Mouse (Mus musculus): ENCODE measurements around the gene Tjp2.
"Not testable (repeated sequence)": the region's sequence is repeated elsewhere in the genome, so short reads cannot be mapped to it uniquely, and the experiment has no call there.

The Tjp2 gene

DNA sequence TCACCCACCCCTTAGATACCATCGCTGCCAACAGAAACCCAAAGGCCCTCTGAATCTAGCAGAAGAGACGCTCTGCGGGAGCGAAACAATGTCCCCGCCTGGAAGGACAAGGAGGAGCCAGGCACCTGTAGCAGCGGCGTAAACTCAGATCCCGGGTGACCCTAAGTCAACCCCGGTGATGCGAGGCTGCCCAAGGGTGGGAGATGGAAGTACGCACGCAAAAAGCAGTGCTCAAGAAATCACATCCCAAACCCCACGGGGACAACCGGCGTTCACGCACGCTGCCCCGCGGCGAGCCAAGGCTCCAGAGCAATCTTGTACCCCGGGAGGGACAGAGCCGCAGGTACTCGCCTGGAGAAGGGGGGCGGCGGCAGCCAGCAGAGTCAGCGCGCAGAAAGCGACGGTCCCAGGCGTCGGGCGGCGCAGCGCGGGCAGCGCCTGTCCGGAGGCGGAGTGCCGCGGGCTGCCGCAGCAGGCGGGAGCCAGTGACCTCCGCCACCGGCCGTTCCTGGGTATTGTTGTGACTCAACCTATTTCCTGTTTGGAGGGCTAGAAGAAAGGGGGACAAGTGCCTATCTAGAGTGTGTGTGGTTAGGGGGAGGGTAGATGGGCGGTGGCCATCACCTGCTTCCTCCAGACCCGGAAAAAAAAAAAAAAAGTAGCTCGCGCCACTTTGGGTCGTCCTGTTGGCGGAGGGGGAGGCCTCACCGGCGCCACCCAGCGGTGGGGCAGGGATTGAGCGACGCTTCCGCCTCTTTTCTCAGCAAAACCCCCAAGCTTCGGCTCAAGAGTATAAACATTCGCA, at the start of gene Tjp2:
Gene Tjp2 (minus strand): TSS at position 531 of the 805 bp plus-strand sequence.
- DNase-seq (ENCODE audit: low spot score), result peak; percentile 87

DNA sequence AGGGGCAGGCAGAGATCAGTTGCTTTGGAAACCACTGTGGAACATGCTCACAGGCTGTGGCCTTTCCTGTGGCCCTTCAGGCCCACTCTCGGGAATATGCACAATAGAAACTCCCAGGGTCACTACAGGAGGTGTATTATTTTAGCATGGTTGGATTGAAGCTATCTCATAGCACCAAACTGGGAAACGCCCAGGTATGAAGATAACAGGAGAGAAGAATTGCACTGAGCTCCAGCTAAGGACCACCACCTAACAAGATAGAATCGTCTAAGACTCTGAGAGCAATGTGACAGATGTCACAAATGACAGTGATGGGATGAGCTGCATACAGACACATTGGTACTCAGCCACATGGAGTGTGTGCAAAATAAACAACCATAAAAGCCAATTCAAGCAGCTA, 49.5 kb upstream of the Tjp2 start:
- no peak for DNase-seq (ENCODE audit: low spot score)

GRCm38 (mm10) chr19:24271746-24272426, 47.1 kb upstream of the Tjp2 start:
- peak; percentile 84 for DNase-seq (ENCODE audit: low spot score)

DNA sequence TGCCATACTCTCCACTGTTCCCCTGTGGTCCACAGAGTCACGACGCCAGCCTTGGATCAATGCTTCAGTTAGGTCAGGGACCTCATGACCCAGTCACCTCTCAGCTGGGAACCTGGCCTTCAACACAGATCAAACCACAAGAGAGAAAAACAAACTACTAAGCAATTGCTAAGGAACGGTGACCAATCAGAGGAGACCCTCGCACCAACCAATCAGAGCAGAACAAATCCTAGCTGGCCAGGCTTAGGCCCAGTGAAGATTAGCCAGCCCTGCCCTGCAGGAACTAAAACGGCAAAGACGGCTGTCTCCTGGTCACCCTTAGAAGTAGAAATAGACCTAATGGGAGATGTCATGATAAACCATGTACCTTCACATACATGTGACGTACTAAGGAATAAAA, 46.5 kb upstream of the Tjp2 start:
- peak; percentile 50 for DNase-seq (ENCODE audit: low spot score)

- no peak for DNase-seq (ENCODE audit: low spot score)
Observed at GRCm38 (mm10) chr19:24268531-24268930, 43.7 kb upstream of the Tjp2 start.

DNA sequence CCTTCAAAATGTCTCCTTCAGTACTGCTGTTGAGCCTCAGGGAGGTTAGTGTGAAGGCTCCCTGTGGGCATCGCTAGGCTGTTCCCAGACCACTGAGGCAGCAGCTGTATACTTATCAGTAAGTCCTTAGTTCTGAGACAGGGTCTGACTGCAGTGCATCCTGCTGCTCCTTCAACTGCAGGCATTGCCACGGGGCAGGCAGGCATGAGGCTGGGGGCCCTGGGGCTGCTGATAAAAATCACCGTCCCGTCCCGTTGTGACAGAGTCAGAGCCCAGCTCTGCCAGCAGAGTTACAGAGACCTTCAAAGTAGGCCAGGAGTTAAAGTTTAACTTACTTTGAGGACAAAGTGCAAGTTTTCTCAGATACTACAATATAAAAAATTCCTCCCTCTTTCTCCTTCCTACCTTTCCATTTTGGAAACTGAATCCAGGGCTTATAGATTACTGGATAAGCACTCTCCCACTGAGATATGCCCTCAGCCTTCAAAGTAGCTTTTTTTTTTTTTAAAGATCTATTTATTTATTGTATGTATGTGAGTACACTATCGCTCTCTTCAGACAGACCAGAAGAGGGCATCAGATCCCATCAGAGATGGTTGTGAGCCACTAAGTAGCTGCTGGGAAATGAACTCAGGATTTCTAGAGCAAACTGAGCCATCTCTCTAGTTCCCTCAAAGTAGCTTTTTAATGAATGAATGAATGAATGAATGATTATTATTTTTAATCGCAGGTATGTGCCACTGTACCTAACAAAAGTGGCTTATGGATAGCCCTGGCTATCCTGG, 41.4 kb upstream of the Tjp2 start:
- DNase-seq (ENCODE audit: low spot score), result peak; percentile 72

DNA sequence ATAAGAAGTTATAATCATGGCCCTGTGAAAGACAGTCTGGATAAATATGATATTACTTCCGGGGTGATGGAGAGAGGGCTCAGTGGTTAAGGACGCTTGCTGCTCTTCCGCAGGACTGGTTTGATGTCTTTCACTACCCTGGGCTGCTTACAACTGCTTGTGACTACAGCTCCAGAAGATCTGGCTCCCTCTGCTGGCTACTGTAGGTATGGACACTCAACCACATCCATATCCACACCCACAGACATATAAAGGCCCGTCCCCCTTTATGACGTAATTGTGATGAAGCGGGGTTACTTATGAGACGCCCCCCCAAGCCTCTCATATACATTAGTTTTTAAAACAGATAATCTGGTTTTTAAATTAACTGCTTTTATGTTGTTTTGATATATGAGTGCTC, 40.2 kb upstream of the Tjp2 start:
- DNase-seq (ENCODE audit: low spot score), result peak; percentile 80

DNA sequence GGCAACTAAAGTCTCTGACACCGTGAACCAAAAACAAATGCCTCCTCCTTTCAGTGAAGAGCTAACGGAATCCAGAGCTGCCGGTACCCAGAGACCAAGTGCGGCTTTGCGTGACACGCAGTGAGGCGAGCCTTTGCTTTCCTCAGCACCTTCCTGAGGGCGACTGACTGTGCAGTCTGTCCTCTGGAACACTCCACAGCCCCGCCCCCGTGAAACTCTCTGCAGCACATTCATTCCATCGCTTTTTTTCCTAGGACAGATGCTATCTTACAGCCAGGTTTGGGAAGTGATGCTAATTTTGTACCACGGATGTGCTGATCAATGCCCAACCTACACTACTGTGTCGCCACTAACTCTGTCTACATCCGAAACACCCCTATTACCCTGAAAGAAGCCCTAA, 37.9 kb upstream of the Tjp2 start:
- no peak for DNase-seq (ENCODE audit: low spot score)

DNA sequence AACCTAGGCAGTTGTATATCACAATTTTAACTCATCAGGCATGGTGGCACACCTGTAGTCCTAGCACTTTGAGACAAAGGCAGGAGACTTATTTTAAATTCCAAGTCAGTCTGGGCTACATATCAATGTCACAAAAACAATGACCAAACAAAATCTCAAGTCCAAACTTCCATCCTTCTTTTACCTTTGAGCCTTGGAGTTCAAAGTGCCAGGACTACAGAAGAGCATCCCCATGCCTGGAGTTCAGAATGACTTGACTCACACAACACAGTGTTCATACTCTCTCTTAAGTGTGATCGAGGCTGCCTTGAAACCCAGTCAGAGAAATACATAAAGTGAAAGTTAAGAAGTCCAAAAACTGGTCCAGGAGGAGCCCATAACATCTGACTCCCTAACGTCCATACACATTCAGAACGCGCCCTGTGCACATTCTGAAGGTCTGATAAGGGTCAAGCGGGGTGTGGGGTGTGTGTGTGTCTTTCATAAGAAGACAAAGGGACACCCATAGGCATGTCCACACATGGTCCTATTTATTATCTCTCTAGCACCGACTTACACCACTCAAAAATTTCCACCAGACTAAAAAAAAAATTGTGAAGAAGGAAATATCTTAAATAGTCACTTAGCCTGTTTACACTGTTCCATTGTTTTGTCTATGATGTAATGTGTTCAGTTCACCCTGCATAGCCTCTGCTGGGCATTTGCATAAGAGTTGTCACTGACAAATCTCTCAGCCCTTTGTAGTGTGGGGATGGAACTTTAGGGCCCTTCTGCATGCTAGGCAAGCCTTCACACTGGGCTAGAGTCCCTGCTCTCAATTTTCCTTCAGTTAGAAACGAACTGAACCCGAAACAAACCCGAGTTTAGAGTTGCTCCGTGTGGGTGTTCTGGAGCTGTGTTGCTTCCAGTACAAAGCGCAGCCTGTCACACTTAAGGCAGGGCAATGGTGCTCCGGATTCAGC, 34.8 kb upstream of the Tjp2 start:
- no peak for DNase-seq (ENCODE audit: low spot score)

DNA sequence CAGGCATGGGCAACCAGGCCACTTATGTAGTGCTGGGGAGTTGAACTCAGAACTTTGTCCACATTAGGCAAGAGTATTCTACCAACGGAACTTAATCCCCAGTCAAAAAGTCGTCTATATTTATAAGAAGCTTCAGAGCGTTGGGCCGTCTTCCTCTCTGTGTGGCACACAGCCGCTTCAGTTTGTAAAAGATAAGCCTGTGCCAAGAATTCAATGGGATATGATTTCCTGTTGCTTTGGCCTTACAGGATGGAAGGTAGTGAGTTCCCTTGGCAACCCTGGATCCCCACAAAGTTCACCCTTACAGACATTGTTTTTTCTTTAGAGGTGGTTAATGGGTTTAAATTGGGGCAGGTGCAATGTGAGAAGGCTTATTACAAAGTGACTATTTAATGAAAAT, 33.5 kb upstream of the Tjp2 start:
- no peak for DNase-seq (ENCODE audit: low spot score)

- no peak for DNase-seq (ENCODE audit: low spot score)
Observed at GRCm38 (mm10) chr19:24257962-24258361, 33.1 kb upstream of the Tjp2 start.

DNA sequence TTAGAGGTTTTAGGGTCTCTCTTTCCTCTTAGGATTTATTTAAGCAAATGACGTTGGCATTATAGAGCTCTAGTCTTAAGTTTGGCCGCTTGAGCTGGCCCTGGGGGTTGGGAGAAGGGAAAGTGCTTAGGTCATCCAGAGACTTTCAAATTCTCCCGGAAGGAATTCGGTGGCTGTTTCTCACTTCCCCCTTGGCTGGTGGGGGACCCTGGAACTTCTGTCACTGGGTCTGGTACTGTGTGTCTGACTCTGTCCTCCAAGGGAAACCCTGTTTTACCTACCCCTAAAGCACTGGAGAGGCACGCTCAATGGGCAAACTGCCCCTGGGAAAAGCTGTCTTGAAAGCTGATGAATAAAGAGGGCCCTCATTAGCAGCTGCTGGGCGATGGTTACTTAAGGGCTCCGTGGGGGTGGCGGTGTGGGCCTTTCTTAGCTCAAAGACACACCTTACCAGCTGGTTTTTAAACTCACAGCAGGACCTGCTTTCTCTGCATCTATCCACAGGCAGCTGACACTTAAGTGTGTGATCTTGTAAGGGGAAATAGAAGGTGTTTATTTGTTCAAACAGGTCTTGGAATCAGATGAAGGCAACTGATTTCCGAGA, 28.9 kb upstream of the Tjp2 start:
- DNase-seq (ENCODE audit: low spot score), result no peak

GRCm38 (mm10) chr19:24251869-24252268, 27.0 kb upstream of the Tjp2 start:
- no peak for DNase-seq (ENCODE audit: low spot score)

GRCm38 (mm10) chr19:24243340-24243739, 18.5 kb upstream of the Tjp2 start:
- no peak for DNase-seq (ENCODE audit: low spot score)

GRCm38 (mm10) chr19:24241799-24242546, 17.1 kb upstream of the Tjp2 start:
- peak; percentile 56 for DNase-seq (ENCODE audit: low spot score)

DNA sequence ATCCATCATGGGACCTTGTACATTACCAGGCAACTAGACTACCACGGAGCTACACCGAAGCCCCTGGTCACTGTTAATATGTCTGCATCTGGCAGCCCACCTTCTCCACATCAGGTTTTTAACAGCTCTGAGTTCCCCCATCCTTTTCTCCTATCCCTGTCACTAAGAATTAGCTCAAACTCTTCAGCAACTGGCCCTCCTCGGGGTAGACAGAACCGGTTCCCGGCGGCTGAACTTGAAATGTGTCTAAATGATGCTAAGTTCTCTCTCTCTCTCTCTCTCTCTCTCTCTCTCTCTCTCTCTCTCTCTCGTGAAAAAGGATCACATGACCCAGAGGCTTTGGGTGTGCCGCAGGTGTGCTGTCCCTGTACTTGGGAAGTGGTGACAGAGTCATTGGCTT, 16.4 kb upstream of the Tjp2 start:
- no peak for DNase-seq (ENCODE audit: low spot score)

DNA sequence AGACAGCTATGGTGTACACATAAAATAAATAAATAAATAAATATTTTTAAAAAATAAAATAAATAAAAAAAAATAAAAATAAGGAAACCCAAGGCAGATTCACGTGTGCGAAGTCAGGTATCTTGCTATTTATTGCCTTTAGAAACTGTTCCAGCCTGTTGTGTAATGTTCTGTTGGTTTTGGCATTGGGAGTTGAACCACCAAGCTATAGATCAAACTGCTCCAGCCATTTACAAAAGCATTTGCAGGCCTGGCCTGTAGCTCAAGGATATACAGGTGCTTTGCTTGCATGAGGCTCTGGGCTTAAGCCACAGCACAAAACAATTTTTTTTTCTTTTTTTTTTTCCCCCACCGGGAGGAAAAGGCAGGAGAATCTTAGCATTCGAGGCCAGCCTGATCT, 13.2 kb upstream of the Tjp2 start:
- no peak for DNase-seq (ENCODE audit: low spot score)

GRCm38 (mm10) chr19:24232356-24232755, 7.5 kb upstream of the Tjp2 start:
- not testable (repeated sequence) for DNase-seq (ENCODE audit: low spot score)

GRCm38 (mm10) chr19:24225305-24225696, 471 bp upstream of the Tjp2 start:
- peak; percentile 80 for DNase-seq (ENCODE audit: low spot score)

DNA sequence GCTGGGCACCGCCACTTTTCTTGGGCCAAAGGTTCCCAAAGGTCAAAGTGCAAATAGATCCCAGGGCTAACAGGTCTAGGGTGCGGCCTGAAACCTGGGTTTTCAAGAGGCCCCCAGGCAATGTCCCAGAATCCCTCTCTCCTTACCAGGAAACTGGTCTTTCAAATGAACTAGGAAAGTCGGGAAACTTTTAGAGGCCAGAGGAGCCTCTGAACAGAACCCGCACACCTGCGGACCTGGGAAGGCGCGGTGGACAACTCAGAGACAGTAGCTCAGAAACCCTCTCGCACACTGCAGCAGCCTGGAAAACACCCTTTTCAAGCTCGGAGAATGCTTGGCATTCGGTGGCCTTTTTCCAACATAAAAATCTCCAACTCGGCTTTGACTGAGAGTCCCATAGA, 979 bp downstream of the Tjp2 start:
- DNase-seq (ENCODE audit: low spot score), result peak; percentile 83
